In genomic region chr13:46116576-46116975, GRCm38 (mm10) we compare ENCODE assay signal across 21 mouse cellular contexts.
A peak's percentile ranks its signal among the peaks of the same experiment; 100 is the strongest.
DNase-seq lines count a peak whose midpoint lies in the region; ATAC-seq lines count a peak whose summit lies in the region.
"Had no signal": no experiment of that assay in that cellular context is flagged by ENCODE, and none has a peak within 500 bp of the region (broad histone marks: within the 10 kb centered on the region; RNA-seq: fewer than 3 reads in every experiment).

No protein-coding gene starts in this region.

- no peak overlapping the region for H3K4me3 ChIP-seq in forebrain, embryonic 14.5 days (ENCODE audit: low read depth, low read length)
- no peak overlapping the region for H3K4me3 ChIP-seq in forebrain, embryonic 16.5 days (replicated peaks; ENCODE audit: low read length)
- H3K4me3 ChIP-seq: embryonic facial prominence, embryonic 10.5 days; embryonic facial prominence, embryonic 12.5 days; forebrain, embryonic 13.5 days had no signal

- H3K9me3 ChIP-seq in forebrain, embryonic 14.5 days (replicated peaks; ENCODE audit: control insufficient read depth, low read length): no peaks in the 10 kb centered on the region
- no peaks in the 10 kb centered on the region for H3K9me3 ChIP-seq in forebrain, embryonic 16.5 days (ENCODE audit: control insufficient read depth, low read length)
- H3K9me3 ChIP-seq: embryonic facial prominence, embryonic 10.5 days; embryonic facial prominence, embryonic 12.5 days; forebrain, embryonic 13.5 days had no signal

- H3K4me1 ChIP-seq in forebrain, embryonic 14.5 days (ENCODE audit: control insufficient read depth, insufficient read depth, low read length): no peaks in the 10 kb centered on the region
- H3K4me1 ChIP-seq in forebrain, embryonic 16.5 days (replicated peaks; ENCODE audit: control insufficient read depth, insufficient read depth, low read length): no peaks in the 10 kb centered on the region
- H3K4me1 ChIP-seq: embryonic facial prominence, embryonic 10.5 days; embryonic facial prominence, embryonic 12.5 days; forebrain, embryonic 13.5 days had no signal

- peak; percentile 30 for DNase-seq in forebrain, embryonic 14.5 days (ENCODE audit: low spot score)
- peak; percentile 21 for DNase-seq in layer of hippocampus, adult 9-11 months
- no peak for DNase-seq in layer of hippocampus, adult 9-10 months (ENCODE audit: low spot score)
- peak; percentile 65 for DNase-seq in brain, adult 2 months (ENCODE audit: low read depth, low spot score)
- peak; percentile 48 for DNase-seq in telencephalon, adult 2 months (ENCODE audit: low read depth, low spot score)
- no peak for DNase-seq in T-cell, adult 2 months (ENCODE audit: low spot score)
- DNase-seq: adrenal gland, adult 8-10 months; adrenal gland, postnatal 14 days; adrenal gland, postnatal 36 days; B cell, adult 2 months; cerebellum, adult 11-12 months; cerebellum, adult 2 months; cerebellum, adult 9-10 months; cerebellum, postnatal 10 days; cerebellum, postnatal 25 days; forebrain, postnatal 0 days had no signal

- H3K9ac ChIP-seq in forebrain, embryonic 14.5 days (ENCODE audit: low read length): no peak overlapping the region
- H3K9ac ChIP-seq in forebrain, embryonic 16.5 days (replicated peaks; ENCODE audit: low read depth, low read length): no peak overlapping the region
- H3K9ac ChIP-seq: embryonic facial prominence, embryonic 12.5 days; forebrain, embryonic 13.5 days; forebrain, postnatal 0 days had no signal

- no peak overlapping the region for H3K4me2 ChIP-seq in forebrain, embryonic 14.5 days (ENCODE audit: low read length)
- H3K4me2 ChIP-seq in forebrain, embryonic 16.5 days (ENCODE audit: low read length): no peak overlapping the region
- H3K4me2 ChIP-seq: embryonic facial prominence, embryonic 12.5 days; forebrain, embryonic 13.5 days had no signal

- H3K27me3 ChIP-seq in forebrain, embryonic 14.5 days (replicated peaks; ENCODE audit: control insufficient read depth, insufficient read depth, low read length): no peaks in the 10 kb centered on the region
- H3K27me3 ChIP-seq in forebrain, embryonic 16.5 days (replicated peaks; ENCODE audit: control insufficient read depth, insufficient read depth, low read length): no peaks in the 10 kb centered on the region
- H3K27me3 ChIP-seq: embryonic facial prominence, embryonic 12.5 days; forebrain, embryonic 13.5 days had no signal

- WGBS in forebrain, embryonic 14.5 days: 84% methylated on average over 4 of the region's 4 CpGs
- WGBS in forebrain, embryonic 16.5 days: 81% methylated on average over 4 of the region's 4 CpGs

- no peaks in the 10 kb centered on the region for H3K36me3 ChIP-seq in forebrain, embryonic 14.5 days (ENCODE audit: control insufficient read depth, insufficient read depth, low read length)
- no peaks in the 10 kb centered on the region for H3K36me3 ChIP-seq in forebrain, embryonic 16.5 days (ENCODE audit: control insufficient read depth, insufficient read depth)
- H3K36me3 ChIP-seq: embryonic facial prominence, embryonic 10.5 days; embryonic facial prominence, embryonic 12.5 days had no signal

- no peak for ATAC-seq in forebrain, embryonic 14.5 days
- no peak for ATAC-seq in forebrain, embryonic 16.5 days
- ATAC-seq: activated CD4-positive, CD25-positive, alpha-beta regulatory T cell, adult 4 months; forebrain, embryonic 13.5 days; forebrain, postnatal 0 days had no signal

- no peak overlapping the region for H3K27ac ChIP-seq in forebrain, embryonic 14.5 days (ENCODE audit: low read depth, low read length)
- no peak overlapping the region for H3K27ac ChIP-seq in forebrain, embryonic 16.5 days (ENCODE audit: low read length)
- H3K27ac ChIP-seq: embryonic facial prominence, embryonic 10.5 days; embryonic facial prominence, embryonic 12.5 days; forebrain, embryonic 13.5 days had no signal

Comparison
In these comparisons a context has a peak if more than half of its experiments do, and no peak if none do; other contexts are left out.
1. DNase-seq: peak in forebrain, embryonic 14.5 days (single experiment), layer of hippocampus, adult 9-11 months (single experiment), brain, adult 2 months (single experiment) and telencephalon, adult 2 months (single experiment); none in layer of hippocampus, adult 9-10 months (single experiment) and T-cell, adult 2 months (single experiment).